Mouse (Mus musculus): ENCODE results near the gene Aif1l.
"Not testable (repeated sequence)": the region's sequence is repeated elsewhere in the genome, so short reads cannot be mapped to it uniquely, and the experiment has no call there.

The Aif1l gene

DNA sequence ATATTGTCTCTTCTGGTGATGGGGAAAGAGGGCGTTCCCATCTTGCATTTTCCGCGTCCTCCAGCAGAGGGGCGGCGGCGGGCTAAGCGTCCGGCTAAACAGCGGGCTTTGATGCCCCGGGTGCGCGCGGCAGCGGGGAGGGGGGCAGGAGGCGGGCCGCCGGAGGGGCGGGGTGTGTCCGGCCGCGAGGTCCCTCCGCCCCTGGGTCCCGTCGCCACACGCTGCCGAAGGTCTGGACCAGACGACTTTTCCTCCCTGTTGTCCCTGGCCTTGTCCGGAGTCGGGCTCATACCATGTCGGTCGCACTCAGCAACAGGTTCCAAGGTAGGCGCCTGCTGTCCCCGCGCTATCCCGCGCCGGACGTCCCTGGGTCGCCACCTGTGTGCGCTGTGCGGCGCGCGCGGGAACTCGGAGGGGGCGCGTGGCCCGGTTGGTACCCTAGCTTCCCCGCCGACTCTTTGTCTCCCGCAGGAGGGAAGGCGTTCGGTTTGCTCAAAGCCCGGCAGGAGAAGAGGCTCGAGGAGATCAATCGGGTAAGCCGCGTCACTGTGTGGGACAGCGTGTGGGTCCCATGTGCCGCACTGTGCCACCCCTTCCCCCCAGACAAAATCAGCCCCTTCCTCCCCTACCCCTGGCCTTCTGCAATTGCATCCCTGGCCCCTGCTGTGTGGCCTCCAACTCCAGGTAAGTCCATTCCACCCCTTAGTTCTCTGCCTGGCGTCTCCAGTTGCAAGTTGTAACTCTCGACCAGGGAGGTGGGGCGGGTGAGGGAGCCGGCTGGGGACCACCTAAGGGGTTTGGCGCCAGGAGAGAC, at the start of gene Aif1l:
Gene Aif1l, plus strand, starts transcription at position 82 of the 814 bp plus-strand sequence.
- in situ Hi-C loops (cut with MboI, MseI), result no loop called here

DNA sequence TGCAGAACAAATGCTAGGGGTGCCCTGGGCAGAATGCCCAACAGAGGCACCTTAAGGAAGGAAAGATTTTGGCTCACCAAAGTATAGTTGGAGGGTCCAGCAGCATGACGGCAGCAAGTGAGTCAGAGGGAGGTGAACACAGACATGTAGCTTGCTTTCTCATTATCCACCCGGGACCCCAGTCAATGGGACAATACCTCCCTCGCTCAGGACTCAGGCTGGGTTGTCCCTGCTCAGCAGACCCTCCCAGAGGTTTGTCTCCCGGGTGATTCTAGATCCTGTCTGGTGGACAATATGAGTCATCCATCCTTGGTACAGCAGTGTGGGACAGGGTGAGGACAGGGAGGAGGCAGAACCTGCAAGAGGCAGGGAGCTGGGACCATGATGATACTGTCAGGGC, 49.0 kb upstream of the Aif1l start:
- in situ Hi-C loops (cut with MboI, MseI), result no loop called here

DNA sequence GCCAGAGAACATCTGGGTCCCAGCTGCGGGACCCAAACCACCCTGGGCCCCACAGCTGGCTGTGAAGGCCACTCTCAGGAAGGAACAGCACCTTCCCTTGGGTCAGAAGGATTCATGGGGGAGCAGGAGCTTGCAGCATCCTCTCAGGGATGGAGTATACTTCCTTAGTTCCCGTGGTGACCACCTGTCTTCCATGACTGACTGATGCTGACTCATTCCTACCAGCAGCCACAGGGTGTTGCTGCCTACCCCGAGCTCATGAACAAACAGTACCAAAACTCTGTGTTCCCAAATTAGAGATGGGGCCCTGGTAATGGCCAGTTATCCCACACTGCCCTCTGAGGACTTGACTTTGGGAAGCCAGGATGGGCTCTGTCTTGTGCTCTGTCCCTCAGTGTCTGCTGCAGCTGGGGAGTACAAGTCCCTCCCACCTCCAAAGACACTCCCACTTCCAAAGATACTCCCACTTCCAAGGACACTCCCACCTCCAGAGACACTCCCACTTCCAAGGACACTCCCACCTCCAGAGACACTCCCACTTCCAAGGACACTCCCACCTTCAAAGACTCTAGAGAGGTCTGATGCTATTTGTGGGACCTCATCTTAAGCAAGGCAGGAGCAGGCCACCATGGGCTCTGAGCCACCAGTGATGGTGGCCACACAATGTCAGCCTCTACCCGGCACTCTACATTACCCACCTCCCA, 48.1 kb upstream of the Aif1l start:
- in situ Hi-C loops (cut with MboI, MseI), result no loop called here

DNA sequence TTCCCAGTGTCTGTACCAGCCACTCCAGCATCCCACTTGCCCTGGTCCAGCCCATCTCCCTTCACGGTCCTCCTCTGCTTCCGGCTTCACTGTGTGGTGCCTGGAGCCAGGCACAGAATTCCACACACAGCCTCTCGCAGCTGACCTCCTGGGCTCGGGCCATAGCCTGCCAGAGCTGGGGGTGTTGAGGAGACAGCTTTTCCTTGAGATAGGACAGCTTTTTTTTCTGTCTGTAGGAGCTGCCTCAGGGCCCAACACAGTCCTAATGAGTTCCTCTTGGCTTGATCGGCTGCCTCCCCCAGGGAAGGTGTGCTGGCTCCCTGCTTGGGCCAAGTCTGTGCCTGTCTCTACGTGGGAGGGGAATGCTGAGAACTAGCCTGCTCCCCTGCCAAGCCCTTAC, 45.9 kb upstream of the Aif1l start:
- in situ Hi-C loops (cut with MboI, MseI), result no loop called here

DNA sequence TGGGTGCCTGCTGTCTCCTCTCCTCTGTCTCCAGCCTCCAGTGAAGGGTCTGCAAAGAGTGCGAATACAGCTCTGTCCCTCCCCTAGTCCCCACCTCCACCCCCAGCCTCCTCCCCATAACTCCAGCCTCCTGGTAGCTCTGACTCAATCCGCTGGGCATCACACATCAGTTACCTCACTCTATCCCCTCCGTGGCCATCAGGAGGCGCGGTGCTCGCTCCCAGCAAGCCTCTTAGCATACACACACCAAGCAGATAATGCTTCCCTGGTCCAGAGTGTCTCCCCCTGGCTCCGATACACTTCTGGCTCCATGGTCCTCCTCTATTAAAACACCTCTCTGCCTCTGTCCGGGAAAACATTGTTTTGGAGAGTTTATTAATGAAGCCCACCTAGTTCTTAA, 45.3 kb upstream of the Aif1l start:
- in situ Hi-C loops (cut with MboI, MseI), result no loop called here

DNA sequence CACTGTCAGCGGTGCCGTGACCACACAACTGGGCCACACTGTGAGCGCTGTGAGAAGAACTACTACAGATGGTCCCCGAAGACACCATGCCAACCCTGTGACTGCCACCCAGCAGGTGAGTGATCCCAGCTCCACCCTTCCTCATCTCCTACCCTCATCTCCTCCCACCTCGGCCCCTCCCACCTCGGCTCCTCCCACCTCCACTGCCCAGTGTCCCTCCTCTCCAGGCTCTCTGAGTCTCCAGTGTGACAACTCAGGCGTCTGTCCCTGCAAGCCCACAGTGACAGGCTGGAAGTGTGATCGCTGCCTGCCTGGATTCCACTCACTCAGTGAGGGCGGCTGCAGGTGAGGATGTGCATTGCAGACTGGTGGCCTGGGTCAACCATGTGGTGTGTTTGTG, 44.3 kb upstream of the Aif1l start:
- in situ Hi-C loops (cut with MboI, MseI), result no loop called here

DNA sequence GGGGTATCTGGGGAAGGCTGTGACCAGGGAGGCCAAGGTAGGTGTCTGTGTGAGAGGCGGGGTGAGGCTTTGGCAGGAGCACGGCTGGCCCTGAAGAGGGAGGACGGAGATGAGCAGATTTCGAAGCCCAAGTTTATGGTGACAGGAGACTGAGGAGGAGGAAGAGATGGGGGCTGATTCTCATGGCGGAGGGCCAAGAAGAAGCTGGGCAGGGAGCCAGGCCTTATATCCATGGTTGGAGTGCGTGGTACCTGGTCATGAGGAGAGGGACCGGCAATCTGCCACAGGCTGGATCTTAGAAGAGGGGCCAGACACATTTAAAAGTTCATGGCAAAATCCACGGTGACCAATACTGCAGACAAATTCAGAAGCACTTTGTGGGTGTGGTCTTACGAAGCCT, 43.5 kb upstream of the Aif1l start:
- in situ Hi-C loops (cut with MboI, MseI), result no loop called here

DNA sequence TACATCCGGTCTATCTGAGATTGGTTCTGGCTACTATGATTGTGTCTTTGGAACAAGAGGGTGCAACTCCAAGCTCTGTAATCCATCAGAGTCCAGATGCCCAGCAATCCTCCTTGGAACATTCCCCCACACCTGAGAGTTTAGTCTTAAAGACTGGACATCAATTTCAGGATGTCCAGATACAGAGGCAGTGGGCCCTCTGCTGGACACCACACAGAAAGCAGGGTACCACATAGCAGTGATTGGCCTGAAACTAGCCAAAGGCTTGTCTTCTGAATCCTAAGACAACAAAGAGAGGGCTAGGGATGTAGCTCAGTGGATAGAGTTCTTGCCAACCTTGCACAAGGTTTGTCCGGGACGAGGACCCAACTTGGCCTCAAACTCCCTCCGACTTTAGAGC, 37.4 kb upstream of the Aif1l start:
- in situ Hi-C loops (cut with MboI, MseI), result no loop called here

DNA sequence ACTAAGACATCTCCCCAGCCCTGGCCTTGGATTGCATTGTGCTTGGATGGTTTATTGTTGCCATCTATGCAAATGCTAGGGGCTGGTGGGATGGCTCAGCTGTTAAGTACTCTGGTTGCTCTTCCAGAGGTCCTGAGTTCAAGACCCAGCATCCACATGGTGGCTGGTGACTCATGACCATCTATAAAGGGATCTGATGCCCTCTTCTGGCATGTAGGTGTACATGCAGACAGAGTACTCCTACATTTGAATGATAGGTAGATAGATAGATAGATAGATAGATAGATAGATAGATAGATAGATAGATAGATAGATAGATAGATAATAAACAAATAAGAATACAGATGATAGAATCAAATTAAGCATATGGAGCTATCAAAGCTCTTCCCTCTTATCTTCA, 35.7 kb upstream of the Aif1l start:
- in situ Hi-C loops (cut with MboI, MseI), result not testable (repeated sequence)

DNA sequence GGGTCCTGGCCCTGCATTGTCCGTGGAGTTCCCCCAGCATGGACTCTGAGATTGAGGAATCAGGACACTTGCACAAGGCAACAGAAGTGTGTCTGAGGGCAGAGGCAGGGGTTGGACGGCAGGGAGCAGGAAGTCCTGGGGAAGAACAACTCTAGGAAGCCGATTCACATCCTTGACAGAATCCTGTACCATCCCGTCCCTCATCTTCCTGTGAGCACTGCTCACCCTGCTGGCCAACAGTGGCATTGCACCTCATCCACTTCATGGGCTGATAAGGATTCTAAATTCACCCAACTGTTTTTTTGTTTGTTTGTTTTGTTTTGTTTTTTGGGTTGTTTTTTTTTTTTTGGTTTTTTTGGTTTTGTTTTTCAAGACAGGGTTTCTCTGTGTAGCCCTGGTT, 34.8 kb upstream of the Aif1l start:
- in situ Hi-C loops (cut with MboI, MseI), result no loop called here

DNA sequence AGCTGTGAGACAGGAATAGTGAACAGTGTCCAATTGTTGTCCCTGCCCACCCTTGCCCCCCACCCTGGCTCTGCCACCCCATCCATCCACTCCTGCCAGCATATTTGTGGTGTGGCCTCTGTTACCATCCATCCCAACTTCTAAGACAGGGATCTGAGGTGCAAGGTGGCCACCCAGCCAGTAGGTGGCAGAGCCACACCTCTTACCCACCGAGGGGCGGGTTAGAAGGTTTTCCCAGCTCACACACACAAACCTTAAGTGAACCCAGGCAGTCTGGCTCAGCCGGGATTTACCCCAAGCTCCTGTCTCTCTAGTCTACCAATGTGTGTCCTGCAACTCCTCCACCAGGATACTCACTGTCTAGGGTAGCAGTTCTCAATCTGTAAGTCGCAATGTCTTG, 32.3 kb upstream of the Aif1l start:
- in situ Hi-C loops (cut with MboI, MseI), result no loop called here

DNA sequence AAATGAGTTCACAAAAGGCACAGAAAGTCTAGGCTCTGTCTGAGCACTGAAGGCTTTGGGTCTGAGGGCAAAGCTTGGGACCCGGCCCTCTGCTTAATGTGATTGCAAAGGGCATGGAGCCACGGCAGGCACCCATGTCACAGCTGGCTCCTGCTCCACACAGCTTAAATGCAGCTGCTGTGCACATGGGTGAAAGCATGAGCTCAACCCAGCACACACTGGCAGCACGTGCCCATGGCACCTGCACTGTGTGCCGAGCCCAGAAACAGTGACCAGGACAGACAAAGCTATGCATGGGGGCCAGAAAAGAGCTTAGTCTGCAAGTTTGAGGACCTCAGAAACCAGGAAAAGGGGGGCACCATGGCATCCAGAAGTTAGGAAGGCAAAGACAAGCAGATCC, 26.3 kb upstream of the Aif1l start:
- in situ Hi-C loops (cut with MboI, MseI), result loop anchor here (5.0 kb wide), 1 partner anchor 106 kb away; no protein-coding TSS in a partner anchor

DNA sequence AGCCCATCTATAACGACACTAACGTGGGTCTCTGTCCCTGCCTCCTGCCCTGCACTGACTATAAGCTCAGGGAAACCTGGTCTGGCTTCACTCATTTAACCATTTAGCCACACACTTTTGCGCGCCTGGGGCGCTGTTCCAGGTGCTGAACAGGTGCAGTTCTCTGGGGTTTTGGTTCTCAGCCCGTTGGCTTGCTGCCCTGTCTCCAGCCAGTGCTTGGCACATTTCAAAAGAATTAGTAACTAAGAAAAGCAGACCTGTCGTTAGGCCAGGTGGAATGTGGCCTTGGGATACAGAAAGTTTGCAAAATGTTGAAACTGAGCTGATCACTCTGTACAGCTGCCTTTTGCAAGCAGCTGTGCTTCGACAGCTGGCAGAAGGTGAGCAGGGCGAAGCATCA, 25.1 kb upstream of the Aif1l start:
- in situ Hi-C loops (cut with MboI, MseI), result loop anchor here (5.0 kb wide), 1 partner anchor 108 kb away; no protein-coding TSS in a partner anchor

DNA sequence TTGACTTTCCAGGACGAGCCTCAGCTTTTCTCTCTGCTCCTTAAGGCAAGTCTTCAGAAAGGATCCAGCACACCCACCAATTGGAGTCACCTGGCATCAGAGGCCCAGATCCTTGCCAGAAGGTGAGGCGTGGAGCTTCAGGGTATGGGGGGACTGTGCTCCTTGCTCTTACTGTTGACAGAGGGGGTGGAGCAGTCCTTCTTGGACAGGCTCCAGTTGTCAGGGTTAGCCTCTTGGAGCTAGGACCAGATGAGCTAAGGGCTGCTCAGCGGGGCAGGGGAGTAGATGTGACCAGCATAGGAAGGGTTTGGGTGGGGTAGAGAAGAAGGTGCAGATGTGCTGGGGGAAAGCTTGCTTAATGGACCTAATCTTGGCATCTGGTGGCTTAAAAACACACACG, 24.0 kb upstream of the Aif1l start:
- in situ Hi-C loops (cut with MboI, MseI), result no loop called here

DNA sequence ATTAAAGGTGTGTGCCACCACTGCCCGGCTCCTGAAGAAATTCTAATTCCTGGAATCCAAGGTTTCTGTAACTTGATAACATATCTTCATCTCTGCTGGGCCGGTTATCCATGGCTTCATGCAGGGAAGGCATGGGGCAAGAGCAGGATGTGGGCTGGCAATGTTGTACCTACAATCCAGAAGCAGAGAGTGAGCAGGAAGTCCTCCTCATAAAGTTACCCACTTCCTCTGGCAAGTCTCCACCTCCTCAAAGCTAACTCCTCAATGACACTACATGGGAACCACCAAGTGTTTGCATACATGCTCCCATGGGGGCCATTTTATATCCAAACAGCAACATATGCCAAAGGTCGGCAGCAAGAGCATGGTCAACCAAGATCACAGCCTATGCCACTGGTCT, 20.3 kb upstream of the Aif1l start:
- in situ Hi-C loops (cut with MboI, MseI), result no loop called here

DNA sequence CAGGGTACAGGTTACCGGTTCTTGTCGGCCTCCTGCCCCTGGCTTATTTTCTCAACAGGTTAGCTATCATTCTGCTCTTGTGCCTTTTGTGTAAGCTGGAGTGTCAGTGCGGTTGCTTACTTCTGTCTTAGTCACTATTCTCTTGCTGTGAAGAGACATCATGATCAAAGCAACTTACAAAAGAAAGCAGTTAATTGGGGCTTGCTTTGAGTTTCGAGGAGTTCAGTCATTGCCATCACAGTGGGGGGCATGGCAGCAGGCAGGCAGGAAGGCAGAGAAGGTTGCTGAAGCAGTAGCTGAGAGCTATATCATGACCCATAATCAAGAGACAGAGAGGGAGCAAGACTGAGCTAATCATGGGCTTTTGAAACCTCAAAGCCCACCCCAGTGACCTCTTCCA, 15.4 kb upstream of the Aif1l start:
- in situ Hi-C loops (cut with MboI, MseI), result no loop called here

DNA sequence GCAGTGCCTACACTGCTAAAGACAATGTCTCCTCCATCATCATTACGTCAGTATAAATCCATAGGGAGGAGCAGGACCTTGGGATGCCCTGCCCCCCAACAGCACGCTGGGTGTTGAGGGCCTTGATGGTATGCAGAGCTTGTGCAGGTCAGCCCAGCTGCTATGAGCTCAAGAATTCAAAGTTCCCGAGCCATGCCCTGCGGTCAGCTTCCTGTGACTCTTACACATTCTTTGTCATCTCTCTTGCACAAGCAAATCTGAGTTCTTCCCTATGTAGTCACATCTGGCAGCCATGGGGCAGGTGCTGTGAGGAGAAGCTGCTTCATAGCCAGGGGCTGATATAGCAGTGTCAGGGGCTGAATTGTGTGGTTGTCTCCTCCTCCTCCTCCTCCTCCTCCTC, 14.9 kb upstream of the Aif1l start:
- in situ Hi-C loops (cut with MboI, MseI), result no loop called here

DNA sequence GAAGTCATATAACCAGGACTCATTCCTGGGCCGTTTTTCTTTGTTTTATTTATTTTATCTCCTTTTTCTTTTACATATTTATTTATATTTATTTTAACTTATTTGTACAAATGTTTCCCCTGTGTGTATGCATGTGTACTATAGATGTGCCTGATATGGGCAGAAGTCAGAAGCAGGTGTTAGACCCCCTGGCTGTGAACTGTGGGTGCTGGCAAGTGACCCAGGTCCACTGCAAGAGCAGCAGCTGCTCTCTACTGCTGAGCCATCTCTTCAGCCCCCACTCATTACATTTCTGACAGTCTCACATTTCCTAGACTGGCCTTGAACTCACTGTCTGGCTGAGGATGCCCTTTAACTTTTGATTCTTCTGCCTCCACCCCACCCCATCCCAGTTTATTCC, 11.6 kb upstream of the Aif1l start:
- in situ Hi-C loops (cut with MboI, MseI), result no loop called here

DNA sequence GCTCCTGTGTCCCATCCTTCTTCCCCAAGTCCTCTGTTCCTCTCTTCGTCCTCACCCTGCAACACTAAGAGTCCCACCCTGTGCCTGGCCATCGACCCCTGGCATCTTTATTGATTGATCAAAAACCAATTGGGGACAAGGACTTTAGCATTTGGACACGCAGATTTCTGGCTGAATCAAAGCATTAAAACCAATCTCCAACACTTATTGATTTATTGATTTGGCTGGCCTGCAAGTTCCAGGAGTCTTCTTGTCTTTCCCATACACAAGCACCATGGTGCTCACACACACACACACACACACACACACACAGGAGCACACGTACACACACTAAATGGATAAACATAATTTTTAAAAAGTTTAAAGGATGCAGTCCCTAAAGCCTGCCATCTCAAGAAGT, 6.9 kb upstream of the Aif1l start:
- in situ Hi-C loops (cut with MboI, MseI), result no loop called here

DNA sequence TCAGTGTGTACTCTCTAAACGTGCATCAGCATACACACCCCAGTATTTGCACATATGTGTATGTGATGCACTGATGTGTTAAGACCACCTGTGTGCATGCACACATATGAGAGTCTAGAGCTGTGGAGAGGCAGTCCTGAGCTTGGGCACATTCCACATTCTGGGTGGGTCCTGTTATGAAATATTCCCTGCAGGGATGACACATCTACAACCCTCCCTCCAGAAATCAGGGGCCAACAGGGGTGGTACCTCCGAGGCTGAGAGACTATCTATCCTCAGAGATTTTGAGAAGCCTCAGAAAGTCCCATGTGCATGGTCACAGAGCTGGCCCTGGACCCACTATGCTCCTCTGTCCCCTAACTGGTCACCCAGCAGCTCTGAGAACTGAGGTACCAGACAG, 4.4 kb upstream of the Aif1l start:
- in situ Hi-C loops (cut with MboI, MseI), result no loop called here

DNA sequence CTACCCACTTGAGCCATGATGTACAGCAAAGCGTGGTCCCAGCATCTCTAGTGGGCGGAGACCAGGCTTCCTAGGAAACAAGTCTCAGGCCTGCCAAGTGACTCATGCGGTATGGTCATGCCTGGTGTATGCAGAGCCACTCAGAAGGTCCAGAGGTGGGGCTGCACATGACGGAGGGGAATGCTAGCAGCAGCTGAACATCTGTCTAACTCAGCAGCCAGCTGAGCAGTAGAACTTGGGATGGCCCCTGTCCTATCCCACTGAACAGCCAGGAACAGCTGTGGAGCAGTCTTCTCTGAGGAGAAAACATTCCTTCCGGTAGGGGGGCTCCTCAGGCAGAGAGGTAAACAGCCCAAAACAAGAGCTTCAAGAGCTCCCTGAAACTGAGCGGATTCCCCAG, 1.5 kb upstream of the Aif1l start:
- in situ Hi-C loops (cut with MboI, MseI), result no loop called here

DNA sequence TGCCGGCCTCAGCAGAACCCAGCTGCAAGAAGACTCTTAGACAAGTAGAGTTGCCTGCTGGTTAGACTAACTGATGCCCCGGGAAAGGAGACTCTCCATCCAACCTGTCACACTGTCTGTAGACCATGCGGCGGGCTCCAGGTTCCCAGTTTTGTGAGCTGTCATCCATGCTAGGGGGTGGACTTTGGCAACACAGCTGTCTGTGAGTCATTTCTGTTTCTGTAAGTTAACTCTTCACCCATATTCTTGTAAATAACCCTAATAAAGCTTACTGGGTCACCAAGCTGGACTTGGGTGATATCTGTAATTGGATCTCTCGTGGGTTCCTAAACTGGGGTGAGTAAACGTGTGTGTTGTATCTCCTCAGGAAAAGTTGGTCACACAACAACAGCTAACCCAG, 1.1 kb upstream of the Aif1l start:
- in situ Hi-C loops (cut with MboI, MseI), result no loop called here

DNA sequence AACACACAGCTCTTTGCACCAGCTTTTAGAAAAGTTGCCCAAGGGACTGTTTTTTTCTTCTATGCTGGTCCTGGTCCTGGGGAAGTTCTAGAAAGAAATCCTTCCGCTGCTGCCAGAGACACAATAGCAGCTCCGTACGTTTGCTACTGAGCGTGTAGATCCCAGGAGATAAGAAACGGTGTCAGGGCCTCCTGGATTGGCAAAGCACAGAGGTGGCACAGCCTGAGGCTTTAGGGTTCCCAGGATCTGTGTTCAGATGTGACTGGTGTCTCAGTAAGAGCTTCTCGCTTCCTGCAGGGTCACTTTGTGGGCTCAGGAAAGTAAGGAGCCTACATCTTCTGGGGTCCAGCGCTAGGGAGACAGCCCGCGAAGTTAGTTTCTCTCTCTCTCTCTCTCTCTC, 1.0 kb downstream of the Aif1l start:
- in situ Hi-C loops (cut with MboI, MseI), result no loop called here
